In genomic region chr19:43922963-43923362, GRCm38 (mm10) we compare ENCODE assay signal across 23 mouse cellular contexts. TPM values are rescaled to one million over a fixed set of nuclear protein-coding genes. Genes with fewer than 3 reads are reported as not detected.
DNase-seq lines count a peak whose midpoint lies in the region; ATAC-seq and TF ChIP-seq lines count a peak whose summit lies in the region.
"Had no signal": no experiment of that assay in that cellular context is flagged by ENCODE, and none has a peak within 500 bp of the region (broad histone marks: within the 10 kb centered on the region; RNA-seq: fewer than 3 reads in every experiment).

No protein-coding gene starts in this region.

- peaks cover 10% of the 10 kb centered on the region; the same call in 1 of the 2 replicates for H3K4me1 ChIP-seq in kidney, postnatal 0 days (replicated peaks; ENCODE audit: insufficient read depth, low read length)
- H3K4me1 ChIP-seq in kidney, embryonic 16.5 days (ENCODE audit: insufficient read depth, low read length), result peaks cover 25% of the 10 kb centered on the region
- peaks cover 16% of the 10 kb centered on the region for H3K4me1 ChIP-seq in testis, adult 2 months (ENCODE audit: control insufficient read depth, insufficient read depth, low read length)

- ATAC-seq in CD4-positive, CD25-positive, alpha-beta regulatory T cell, adult 4 months, result no peak
- ATAC-seq in kidney, postnatal 0 days (replicated peaks; ENCODE audit: low FRiP score, low read depth), result no peak
- no peak for ATAC-seq in kidney, embryonic 16.5 days (ENCODE audit: low FRiP score, low TSS enrichment)

- H3K36me3 ChIP-seq in kidney, postnatal 0 days (ENCODE audit: insufficient read depth, low read length), result no peaks in the 10 kb centered on the region
- no peaks in the 10 kb centered on the region for H3K36me3 ChIP-seq in kidney, embryonic 16.5 days (ENCODE audit: insufficient read depth, low read length)
- no peaks in the 10 kb centered on the region for H3K36me3 ChIP-seq in testis, adult 2 months (ENCODE audit: control insufficient read depth, insufficient read depth, low read length)
- H3K36me3 ChIP-seq: forebrain, embryonic 12.5 days; limb, embryonic 15.5 days; midbrain, embryonic 12.5 days had no signal

- H3K27me3 ChIP-seq in kidney, postnatal 0 days (ENCODE audit: insufficient read depth, low read length), result no peaks in the 10 kb centered on the region
- H3K27me3 ChIP-seq in kidney, embryonic 16.5 days (ENCODE audit: insufficient read depth, low read length), result no peaks in the 10 kb centered on the region
- no peaks in the 10 kb centered on the region for H3K27me3 ChIP-seq in testis, adult 2 months (ENCODE audit: control insufficient read depth, insufficient read depth, low read length)
- H3K27me3 ChIP-seq: embryonic facial prominence, embryonic 15.5 days; kidney, embryonic 15.5 days; limb, embryonic 15.5 days had no signal

- no peak overlapping the region for H3K4me2 ChIP-seq in kidney, postnatal 0 days (ENCODE audit: low read length)
- H3K4me2 ChIP-seq in kidney, embryonic 16.5 days (replicated peaks; ENCODE audit: low read depth, low read length), result no peak overlapping the region
- H3K4me2 ChIP-seq: embryonic facial prominence, embryonic 15.5 days; forebrain, embryonic 12.5 days; kidney, embryonic 15.5 days; limb, embryonic 15.5 days; midbrain, embryonic 12.5 days had no signal

- H3K9ac ChIP-seq in kidney, postnatal 0 days (ENCODE audit: low read depth, low read length), result no peak overlapping the region
- no peak overlapping the region for H3K9ac ChIP-seq in kidney, embryonic 16.5 days (replicated peaks; ENCODE audit: low read length)
- H3K9ac ChIP-seq: embryonic facial prominence, embryonic 15.5 days; forebrain, embryonic 12.5 days; kidney, embryonic 15.5 days; limb, embryonic 15.5 days; midbrain, embryonic 12.5 days had no signal

- no peak overlapping the region for H3K4me3 ChIP-seq in kidney, postnatal 0 days (replicated peaks; ENCODE audit: low read depth, low read length)
- H3K4me3 ChIP-seq in kidney, embryonic 16.5 days (ENCODE audit: low read length), result no peak overlapping the region
- H3K4me3 ChIP-seq in testis, adult 2 months (ENCODE audit: control insufficient read depth, low read depth, low read length), result no peak overlapping the region
- H3K4me3 ChIP-seq: embryonic facial prominence, embryonic 15.5 days; forebrain, embryonic 12.5 days; heart, embryonic 10.5 days; kidney, embryonic 15.5 days; limb, embryonic 15.5 days; midbrain, embryonic 12.5 days; myocyte had no signal

- 91% methylated on average over 7 of the region's 7 CpGs for WGBS in kidney, postnatal 0 days
- WGBS in kidney, embryonic 16.5 days, result 84% methylated on average over 7 of the region's 7 CpGs

- no peak overlapping the region for H3K27ac ChIP-seq in kidney, postnatal 0 days
- H3K27ac ChIP-seq in kidney, embryonic 16.5 days (ENCODE audit: low read length), result no peak overlapping the region
- H3K27ac ChIP-seq in testis, adult 2 months (ENCODE audit: control insufficient read depth, insufficient read depth, low read depth, low read length), result no peak overlapping the region
- H3K27ac ChIP-seq: embryonic facial prominence, embryonic 15.5 days; forebrain, embryonic 12.5 days; heart, embryonic 10.5 days; kidney, embryonic 15.5 days; limb, embryonic 15.5 days; midbrain, embryonic 12.5 days had no signal

- peak; percentile 22; the same call in 1 of the 2 replicates for TF ChIP-seq CTCF in kidney, postnatal 0 days (IDR thresholded peaks at IDR 0.05; ENCODE audit: low read depth)
- peak; percentile 70; the same call in 1 of the 2 replicates for TF ChIP-seq CTCF in testis, adult 2 months (IDR thresholded peaks at IDR 0.05; ENCODE audit: control insufficient read depth, insufficient read depth, insufficient replicate concordance, low read depth, low read length)

- TF ChIP-seq POLR2A in testis, adult 2 months (IDR thresholded peaks at IDR 0.05; ENCODE audit: control insufficient read depth, low read depth, low read length), result no peak

- peak; percentile 25 for DNase-seq in CD4-positive, CD25-positive, alpha-beta regulatory T cell, adult 2 months (ENCODE audit: low read depth, low spot score)
- no peak for DNase-seq in kidney, postnatal 0 days (ENCODE audit: low spot score)
- DNase-seq in testis, postnatal 14 days (ENCODE audit: low spot score), result no peak
- no peak for DNase-seq in spleen, postnatal 10 days (ENCODE audit: low spot score in 2 of 2)
- DNase-seq in right cerebral cortex, postnatal 14 days, result no peak
- DNase-seq: adrenal gland, postnatal 10 days; cerebellum, adult 9-11 months; heart, postnatal 14 days; layer of hippocampus, adult 9-11 months; lung, postnatal 36 days; retina, postnatal 1 day; spleen, adult 18-20 months; thymus, adult 2 months had no signal

- no peaks in the 10 kb centered on the region for H3K9me3 ChIP-seq in kidney, postnatal 0 days (replicated peaks; ENCODE audit: low read length)
- no peaks in the 10 kb centered on the region for H3K9me3 ChIP-seq in kidney, embryonic 16.5 days (ENCODE audit: low read length)
- H3K9me3 ChIP-seq: embryonic facial prominence, embryonic 15.5 days; forebrain, embryonic 12.5 days; heart, embryonic 10.5 days; kidney, embryonic 15.5 days; limb, embryonic 15.5 days; midbrain, embryonic 12.5 days had no signal

RNA-seq across cellular contexts. Expression of gene Dnmbp, which starts 17.0 kb away (rescaled TPM):
- polyA plus RNA-seq in CD4-positive, CD25-positive, alpha-beta regulatory T cell, adult 4 months (2017; shearing (Covaris generic)), result 1 to 10 TPM; 5.9 to 7.9 TPM
- polyA plus RNA-seq in kidney, postnatal 0 days (2015; fragmentation: Nextera tagmentation; extraction: Ambion mirVana), result 19.2 and 20.7 TPM in 2 replicates
- polyA plus RNA-seq in kidney, embryonic 16.5 days (2015; fragmentation: Nextera tagmentation; extraction: Ambion mirVana), result 25.4 and 28.6 TPM in 2 replicates
- polyA plus RNA-seq in testis, adult 2 months (2012; rRNA removed), result 10.0 and 10.7 TPM in 2 replicates
